Mouse (Mus musculus) E14TG2a.4 (cell line): ENCODE measurements at regions not wholly inside any gene's neighbourhood (a gene's known extent, or its start where the extent isn't known, plus 50 kb on each side); places are given as distances from the start of the nearest gene placed in this dataset.

ENCODE experiments used
- CTCF ChIP-seq: conservative IDR thresholded peaks from 2 replicates; pipeline ENCODE4 v1.5.1; 2014; ENCODE audit warnings: low read length
- NANOG ChIP-seq: IDR thresholded peaks from 2 replicates; pipeline ENCODE4 v1.6.1; 2014; ENCODE audit warnings: borderline replicate concordance, low read length, mixed read lengths

- TF ChIP-seq CTCF (no peak), NANOG (no peak)
These were observed 85.1 kb upstream of the Prep start for GRCm38 (mm10) chr10:44981913-44982312.
